Mouse (Mus musculus) testis, adult 2 months (tissue): ENCODE data around the gene Ube2z.

ENCODE experiments used
- CTCF ChIP-seq: fragments of 200-500 bp; IDR thresholded peaks from 2 replicates; pipeline ENCODE4 v1.5.1; 2012; ENCODE audit warnings: low read depth, mild to moderate bottlenecking, inconsistent platforms, low read length, moderate library complexity; ENCODE audit not compliant: control insufficient read depth, insufficient read depth, insufficient replicate concordance
- POLR2A ChIP-seq: fragments of 200-500 bp; IDR thresholded peaks from 2 replicates; pipeline ENCODE4 v1.6.1; 2012; ENCODE audit warnings: low read depth, mild to moderate bottlenecking, inconsistent platforms, low read length, moderate library complexity; ENCODE audit not compliant: control insufficient read depth

- no peak for TF ChIP-seq CTCF
- peak; percentile 98 for TF ChIP-seq POLR2A
Measured at GRCm38 (mm10) chr11:96065215-96065911, at the start of gene Ube2z.
